Mouse (Mus musculus): Measurements from ENCODE around the gene Cspg4.

Cspg4 gene

DNA sequence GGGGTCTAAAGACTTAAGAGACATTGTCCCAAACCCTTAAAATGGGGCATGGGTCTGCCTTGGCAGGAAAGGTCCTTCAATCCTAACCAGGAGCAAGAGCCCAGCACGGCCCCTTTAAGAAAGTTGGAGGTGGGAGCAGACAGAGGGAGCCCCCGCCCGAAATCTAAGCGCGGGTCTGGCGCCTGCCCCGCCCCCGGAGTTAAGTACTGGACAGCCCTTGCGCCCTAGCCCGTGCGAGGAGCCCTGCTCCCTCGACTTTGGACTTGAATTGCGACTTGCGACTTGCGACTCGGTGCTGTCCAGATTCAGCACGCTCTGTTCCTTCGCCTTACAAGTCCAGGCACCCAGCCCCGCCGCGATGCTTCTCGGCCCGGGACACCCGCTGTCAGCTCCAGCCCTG, at the start of gene Cspg4:
Gene Cspg4, plus strand, starts transcription at position 202 of the 400 bp plus-strand sequence.
- peak in 1 of 2 experiments; percentile 47 for DNase-seq

DNA sequence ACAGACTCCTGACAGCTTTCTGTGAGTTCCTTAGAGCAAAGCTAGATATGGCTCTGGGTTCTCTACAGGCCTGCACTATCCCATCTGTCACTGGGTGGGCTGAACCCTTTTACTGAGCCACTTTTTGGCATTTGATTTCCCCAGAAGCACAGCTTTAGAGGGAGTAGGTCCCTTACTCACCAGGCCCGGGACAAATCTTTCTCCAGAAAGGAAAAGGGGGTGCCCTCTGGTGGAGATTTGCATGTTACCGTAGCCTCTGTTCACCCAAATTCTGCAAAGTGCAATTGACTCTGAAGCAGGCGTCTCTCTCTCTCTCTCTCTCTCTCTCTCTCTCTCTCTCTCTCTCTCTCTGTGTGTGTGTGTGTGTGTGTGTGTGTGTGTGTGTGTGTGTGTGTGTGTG, 39.9 kb upstream of the Cspg4 start:
- DNase-seq = no peak

DNA sequence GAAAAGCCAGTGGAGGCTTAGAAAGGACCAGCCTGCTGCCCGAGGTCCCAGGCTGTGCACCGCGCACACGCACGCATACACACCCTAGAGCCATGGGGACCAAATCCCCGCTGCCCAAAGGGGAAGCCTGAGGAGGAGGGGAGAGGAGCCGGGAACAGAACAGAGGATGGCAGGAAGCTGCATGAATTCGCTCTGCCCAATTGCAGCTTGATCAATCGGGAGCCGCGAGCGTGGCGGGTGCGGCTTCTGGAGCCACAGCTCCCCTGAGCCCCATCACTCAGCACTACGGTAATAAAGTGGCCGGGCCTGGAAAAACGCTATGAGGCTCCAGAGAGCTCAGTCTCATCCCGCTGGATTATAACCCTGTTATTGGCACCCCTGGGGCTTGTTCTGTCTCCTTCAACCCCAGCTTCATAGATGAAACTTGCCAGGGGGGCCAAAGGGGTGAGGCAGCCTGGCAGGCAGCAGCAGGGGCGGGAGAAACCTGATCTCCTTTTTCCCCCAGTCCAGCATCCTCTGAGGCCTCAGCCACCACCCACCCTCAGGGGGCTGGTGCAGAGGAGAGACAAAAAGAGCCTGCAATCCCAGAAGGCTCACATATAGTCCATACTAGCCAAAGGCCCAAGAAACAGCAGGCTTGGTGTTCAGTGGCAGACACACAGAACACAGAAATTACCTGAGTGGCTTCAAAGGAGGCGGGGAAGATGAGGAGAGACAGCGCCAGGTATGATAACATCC, 39.2 kb upstream of the Cspg4 start:
- no peak for DNase-seq

DNA sequence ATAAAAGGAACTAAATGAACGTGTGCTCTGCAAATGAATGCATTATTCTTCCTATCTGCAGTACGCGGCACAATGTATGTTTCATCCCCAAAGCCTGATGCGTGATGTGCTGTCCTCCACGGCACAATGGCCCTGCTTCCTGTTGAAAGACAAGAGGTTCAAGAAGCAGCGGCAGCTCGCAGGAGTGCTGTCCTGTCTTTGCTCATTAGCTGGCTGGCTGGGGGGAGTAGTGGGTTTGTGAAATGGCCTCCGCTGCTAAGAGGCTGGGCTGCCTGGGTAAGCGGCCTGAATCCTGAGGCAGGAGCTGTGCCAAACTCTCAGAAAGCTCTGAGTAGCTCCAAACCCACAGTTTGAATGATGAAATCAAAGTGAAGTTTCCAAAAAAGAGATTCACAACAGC, 36.7 kb upstream of the Cspg4 start:
- no peak for DNase-seq

DNA sequence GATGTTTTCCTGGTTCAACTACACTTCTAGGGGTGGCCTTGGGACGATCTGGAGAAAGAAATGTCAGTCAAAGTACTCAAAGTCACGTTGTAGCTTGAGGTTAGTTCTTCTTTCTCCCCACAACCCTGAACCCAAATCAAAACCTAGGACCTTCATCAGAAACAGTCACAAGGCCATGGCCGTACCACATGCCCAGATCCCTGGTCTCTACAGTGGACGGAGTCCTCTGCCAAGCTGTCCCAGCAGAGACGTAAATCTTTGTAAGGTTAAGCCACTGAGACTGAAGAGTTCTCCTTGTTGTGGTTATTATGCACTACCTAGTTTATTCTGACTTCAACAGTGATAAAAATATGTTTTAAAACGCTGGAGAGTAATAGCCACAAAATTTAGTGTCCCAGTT, 36.0 kb upstream of the Cspg4 start:
- no peak for DNase-seq

DNA sequence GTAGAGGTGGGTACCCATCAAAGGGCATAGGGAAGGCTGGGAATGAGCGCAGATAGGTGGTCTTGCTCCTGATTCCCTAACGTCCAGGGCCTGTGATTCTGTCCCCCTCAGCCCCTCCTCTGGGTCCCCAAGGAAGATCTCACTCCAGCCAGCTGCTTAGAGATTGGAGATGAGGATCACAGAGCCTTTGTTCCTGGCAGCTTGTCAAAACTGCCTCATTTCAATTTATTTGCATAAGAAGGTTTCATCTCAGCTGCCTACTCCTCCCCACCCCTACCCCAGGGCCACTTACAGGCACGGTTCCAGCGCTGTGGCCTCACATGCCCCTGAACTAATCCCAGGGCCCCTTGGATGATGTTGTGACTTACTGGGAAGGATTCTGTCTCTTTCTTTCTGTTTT, 34.7 kb upstream of the Cspg4 start:
- no peak for DNase-seq

DNA sequence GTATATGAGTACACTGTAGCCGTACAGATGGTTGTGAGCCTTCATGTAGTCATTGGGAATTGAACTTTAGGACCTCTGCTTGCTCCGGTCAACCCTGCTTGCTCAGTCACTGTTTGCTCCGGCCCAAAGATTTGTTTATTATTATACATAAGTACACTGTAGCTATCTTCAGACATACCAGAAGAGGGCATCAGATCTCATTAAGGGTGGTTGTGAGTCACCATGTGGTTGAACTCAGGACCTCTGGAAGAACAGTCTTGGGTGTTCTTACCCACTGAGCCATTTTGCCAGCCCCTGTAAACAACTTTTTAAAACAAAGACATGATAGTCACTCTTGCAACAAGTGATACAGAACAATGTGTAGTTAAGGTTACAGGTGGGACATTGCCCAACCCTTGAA, 32.9 kb upstream of the Cspg4 start:
- no peak for DNase-seq

DNA sequence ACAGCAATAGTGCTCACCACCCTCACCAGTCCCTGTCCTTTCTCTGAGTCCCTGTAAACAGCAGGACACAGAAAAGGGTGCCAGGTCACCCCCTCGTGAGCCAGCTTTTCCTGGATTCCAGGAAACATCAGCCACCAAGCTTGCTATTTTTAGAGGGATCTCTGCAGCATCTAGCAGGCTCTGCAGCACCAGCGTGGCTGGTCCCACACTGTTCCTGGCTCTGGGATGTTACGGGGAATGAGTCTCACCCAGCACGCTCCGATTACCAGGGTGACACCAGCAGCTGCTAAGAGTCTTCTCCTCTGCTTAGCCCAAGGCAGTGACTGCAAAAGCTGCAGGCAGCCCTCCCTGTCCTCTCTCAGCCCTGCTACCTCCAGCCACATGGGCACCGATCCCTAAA, 31.9 kb upstream of the Cspg4 start:
- no peak for DNase-seq

DNA sequence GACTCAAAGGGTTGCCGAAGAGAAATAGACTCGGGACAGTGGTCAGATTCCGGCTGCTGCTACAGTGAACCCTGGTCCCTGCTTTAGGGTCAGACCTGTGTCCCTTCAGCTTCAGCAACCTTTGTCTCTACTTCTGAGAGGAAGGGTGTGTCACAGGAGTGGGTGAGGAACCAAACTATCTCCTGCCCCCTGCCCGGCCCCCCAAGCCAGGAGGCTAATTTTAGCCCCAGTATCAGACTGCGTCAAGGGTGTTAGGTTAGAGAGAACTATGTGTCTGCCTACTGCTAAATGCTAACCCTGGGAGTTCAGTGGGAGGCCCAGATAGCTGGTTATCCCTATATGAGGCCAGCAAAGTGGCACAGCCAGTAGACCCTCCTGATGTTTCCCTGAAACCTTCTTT, 29.7 kb upstream of the Cspg4 start:
- no peak for DNase-seq

DNA sequence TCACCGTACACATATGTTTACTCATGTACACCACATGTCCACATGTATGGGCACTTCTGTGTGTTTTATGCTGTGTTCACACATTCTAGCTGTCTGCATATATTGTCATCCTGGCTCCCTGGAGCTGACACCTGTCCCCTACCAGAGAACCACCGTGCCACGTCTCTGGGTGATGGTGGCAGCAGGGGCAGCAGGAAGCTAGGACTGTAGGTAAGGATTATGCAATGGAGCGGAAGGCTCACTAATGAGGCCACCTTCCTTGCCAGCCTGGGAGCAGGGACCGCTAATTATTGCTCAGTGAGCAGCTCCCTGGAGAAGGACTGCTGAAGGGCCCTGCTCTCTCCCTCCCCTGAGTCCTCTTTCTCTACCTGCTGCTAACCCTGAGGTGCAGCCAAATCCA, 24.1 kb upstream of the Cspg4 start:
- DNase-seq = no peak

DNA sequence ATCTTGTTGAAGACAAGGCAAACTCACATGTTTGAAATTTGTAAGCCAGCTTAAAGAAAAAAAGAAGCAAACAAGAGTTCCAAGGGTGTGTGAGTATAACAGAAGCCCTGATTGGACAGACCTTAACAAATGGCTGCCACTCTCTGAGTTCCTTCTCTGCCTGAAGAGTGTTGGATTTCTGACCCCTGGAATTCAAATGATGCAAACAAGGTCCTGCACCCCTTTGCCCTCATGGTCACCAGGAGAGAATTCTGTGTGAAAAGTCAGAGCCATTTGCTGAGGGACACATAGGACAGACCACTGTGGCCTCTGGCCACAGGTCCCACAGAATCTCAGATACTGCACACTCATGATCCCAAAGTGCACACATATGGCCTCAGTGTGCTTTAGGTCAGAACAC, 23.0 kb upstream of the Cspg4 start:
- DNase-seq = no peak

DNA sequence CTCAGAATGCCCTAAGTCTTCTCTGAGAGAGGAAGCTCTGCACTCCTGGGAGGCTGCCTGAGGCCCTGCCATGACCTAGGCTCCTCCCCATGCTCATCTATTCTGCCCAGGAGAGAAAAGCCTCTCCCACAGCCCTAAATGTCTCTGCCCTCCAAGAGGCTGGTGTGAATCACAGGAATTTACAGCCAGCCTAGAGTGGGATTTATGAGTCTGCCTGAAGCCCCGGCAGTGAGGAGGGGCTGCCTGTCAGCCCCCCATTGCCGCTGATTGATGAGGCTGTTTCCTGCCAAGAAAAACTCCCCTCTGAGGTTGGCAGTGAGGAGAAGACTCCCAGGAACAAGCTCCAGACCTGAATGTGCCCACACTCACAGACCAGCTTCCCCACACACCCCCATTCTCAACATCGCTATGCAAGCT, 22.5 kb upstream of the Cspg4 start:
- no peak for DNase-seq

DNA sequence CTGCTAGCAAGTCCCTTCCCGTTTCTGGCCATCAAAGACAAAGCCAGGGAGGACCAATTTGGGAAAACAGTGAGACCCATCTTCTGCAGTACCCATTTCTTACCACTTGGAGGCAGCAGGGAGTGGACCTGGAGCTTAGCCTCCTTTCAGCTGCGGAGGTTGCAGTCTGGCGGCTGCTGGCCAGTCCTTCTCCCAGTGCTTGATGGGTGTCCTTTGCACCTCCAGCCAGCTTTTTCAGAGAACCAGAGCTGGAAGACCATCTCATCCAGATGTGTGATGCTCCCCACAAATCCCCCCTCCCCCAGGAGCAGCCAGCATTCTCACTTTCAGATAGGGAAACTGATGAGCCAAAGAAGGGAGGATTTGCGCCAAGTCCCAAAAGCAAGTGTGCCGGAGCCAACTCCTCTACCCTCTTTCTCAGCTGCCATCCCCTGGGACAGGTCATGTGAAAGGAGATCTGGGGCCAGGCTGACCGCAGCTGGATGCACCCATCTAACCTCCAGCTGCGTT, 21.1 kb upstream of the Cspg4 start:
- peak; percentile 43 to 55 for DNase-seq

DNA sequence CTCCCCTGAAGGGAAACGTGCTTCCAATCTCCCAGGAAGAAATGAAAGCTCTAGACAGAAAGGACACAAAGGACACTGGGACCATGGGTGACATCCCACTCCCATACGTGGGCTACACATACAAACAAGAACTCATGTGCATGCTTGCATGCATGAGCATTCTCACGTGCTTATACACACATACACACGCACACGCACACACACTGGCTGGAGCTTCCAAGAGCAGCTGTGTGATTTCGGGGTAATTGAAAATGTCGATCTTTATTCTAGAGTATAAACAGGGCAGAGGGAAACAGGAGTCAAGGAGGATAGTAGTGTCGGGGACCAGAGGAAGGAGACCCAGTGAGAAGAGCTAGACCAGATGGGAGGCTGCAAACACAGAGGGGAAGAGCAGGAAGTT, 20.2 kb upstream of the Cspg4 start:
- DNase-seq = no peak

DNA sequence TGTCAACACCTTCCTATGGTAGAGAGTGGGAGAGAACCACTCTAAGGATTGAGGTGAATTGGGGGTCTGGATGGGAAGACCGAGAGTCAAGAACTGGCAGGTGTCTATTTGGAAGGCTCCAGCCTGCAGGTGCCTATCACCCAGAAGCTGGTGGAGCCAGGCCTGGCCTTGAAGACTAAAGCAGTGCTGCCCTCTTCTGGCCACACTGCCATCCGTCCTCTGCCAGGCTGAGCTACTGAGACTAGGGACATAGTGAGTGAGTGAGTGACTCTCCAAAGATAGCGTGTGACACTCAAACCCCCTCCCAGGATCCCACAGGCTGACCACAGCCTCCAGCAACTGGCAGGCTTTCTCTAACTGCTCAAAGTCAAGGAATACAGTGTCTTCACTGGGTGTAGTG, 17.3 kb upstream of the Cspg4 start:
- DNase-seq = peak; percentile 41 to 50

DNA sequence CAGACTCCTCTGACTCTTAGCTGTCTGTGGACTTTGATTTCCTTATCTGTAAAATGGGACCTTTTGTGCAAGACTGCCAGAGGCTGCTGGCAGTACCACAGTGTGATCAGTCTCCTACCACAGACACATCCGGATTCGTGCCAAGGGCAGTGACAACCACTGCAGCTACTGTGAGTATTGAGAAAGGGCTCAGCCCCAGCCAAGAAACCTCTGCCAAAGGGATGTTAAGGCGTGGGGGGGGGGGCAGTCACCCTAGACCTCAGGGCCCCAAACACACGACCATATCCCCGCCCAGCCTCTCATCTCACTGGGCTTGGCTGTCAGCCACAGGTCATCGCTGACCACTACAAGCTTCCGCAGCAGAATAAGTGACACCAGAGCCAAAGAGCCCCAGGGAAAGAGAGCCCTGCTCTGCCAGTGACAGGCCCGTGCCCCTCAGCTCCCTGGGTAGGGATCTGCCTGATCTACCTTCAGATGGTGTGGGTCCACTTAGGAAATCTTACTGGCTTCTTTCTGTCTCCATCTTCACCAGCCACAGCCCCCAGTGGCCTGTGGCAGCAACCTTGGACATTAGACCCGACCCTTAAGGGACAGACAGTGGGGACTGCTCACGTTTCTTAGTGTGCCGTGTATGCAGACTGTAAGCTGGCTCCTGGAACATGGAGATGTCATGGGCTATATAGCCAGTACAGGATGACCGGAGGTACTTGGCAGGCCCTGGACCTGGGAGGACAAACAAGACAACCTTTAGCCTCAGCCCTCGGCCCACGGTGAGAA, 14.5 kb upstream of the Cspg4 start:
- peak; percentile 49 to 52 for DNase-seq

DNA sequence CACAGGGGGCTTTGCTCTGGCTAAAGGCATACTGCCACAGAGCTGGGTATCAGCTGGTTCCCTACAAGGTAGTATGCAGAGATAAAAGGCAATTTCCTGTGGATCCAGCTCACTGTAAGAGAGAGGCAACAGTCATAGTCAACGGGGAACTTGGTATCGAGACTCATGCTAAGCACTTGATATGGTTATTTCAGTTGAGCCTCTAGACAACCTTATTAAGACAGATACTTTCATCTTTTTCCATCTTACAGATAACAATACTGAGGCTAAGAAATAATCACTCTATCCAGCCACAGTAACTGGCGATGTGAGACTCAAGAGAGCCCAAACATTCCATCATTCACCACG, 14.0 kb upstream of the Cspg4 start:
- no peak for DNase-seq

DNA sequence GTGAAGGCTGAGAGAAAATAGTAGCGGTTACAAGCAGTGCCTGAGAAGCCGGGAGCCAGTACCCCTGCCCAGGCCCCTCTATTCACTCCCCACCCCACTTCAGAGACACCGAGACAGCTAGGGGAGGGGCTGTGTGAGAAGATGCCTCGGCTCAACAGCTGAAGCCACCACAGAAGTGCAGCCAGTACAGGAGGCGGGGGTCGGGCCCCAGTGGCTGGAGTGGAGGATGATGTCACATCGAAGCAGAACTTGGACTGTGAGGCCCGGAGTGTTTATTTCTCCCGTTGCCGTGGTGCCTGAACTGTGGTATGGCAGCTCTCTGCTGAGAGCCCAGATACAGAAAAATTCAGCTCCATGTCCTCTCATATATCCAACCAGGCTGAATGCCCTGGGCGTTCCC, 13.1 kb upstream of the Cspg4 start:
- DNase-seq = peak; percentile 32 to 44

DNA sequence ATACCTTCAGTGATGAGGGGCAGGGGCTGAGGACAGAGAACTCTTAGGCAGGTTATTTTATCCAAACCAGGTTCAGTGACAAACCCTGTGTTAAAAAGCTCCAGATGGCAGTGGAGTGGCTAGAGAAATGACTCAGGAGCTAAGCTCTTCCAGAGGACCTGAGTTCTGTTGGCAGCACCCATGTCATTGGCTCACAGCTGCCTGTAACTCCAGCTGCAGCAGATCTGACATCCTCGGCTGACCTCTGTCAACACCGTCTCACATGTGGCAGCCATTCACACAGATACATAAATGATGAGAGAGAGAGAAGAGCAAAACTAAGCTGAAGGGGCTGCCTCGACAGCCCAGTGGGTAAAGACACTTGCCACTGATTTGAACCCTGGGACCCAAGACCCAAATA, 7.4 kb upstream of the Cspg4 start:
- no peak for DNase-seq

DNA sequence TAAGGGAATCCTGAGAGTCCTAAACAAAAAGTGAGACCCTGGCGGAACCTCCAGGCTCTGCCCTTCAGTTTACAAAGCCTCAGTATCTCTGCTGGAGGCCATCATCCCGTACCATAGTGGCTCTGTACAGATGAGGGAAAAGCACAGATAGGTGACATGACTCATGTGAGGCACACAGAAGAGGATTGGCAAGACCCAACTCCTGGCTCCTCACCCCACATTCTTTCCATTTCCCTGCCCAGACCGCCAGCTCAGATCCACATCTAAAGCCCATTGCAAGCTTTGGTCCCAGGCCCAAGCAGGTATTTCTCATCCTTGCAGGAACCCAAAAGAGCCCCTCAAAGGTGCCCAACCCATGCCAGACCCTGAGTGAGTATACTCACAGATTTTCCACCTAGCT, 4.8 kb upstream of the Cspg4 start:
- DNase-seq = no peak

DNA sequence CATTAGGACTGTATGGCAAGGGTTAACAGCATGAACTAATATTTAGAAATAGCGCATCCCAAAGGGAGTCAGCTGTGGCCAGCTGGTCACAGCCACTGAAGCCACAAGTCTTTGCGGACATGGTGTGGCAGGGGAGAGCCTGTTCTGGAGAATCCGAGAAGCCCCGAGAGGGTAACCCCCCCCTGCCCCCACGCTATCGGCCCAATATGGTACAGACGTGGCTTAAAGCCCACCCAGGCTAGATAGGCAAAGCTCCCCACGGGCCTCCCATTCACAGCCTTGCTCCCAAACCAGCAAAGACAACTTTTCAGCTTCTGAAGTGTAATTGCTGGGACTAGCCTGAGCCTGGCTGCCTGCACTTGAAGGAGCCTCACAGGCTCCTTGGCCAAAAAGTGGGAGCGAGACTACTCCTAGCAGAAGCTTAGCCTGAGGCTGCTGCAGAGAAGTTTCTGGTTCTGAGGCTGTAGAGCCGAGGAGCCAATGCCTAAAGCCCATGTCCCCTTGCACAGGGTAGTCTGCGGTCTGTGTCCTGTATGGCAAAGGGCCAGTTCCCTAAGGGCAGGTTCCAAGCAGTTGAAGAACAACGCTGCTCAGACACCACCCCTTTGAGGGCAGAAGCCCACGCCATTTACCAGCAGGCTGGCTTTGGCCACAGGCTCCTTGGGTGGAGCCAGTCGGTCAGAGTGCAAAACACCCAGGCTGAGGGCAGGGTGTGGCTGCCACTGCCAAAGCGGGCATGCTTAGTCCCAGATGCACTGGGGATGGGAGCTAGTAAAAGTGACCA, 4.2 kb upstream of the Cspg4 start:
- DNase-seq = peak in 1 of 2 experiments; percentile 18

DNA sequence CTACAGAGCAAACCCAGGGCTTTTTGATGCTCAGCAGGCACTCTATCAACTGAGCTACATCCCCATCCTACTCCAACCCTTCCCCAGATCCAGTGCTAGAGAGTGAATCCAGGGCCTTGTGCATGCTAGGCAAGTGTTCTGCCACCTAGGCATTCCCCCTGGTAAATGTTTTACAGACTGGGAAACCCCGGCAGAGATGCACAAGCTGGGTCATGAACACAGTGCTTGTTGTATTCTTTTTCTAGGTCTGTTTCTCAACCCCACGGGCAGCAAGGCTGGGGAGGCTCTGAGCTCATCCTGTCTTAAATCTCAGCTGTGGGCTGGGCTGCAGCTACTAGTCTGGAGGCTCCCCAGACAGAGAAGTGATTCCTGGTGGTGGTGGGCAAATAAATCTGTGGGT, 2.0 kb upstream of the Cspg4 start:
- DNase-seq = no peak

DNA sequence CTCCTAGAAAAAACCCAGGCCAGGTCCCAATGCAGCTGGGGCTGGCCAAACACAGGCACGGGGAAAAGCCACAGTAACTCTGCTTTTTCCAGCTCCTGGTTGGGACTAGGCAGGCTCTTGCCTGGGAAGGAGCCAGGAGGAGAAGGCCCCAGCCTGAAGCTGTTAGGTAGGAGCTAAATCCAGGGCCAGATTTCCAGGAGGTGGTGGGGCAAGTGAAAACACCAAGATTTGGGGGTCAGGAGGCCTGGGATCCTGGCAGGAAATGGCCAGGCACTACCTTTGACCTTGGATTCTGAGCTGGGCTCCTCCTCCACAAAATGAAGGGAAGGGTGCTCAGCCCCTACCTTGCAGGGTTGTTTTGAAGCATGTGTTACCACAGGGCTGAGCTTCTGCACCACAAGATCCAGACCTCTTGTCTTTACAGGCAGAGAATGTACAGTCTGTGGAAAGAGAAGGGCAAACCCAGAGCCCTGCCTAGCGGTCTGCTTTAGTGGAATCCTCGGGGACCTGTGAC, 560 bp upstream of the Cspg4 start, which contains the start of gene Odf3l1:
Gene Odf3l1, minus strand, starts transcription at position 464 of the 514 bp plus-strand sequence.
- no peak for DNase-seq
